Mouse (Mus musculus): ENCODE results near the gene Man2b2. TPM values are rescaled to one million over a fixed set of nuclear protein-coding genes. Genes with fewer than 3 reads are reported as not detected.
A peak's percentile ranks its signal among the peaks of the same experiment; 100 is the strongest.

Man2b2 gene
- polyA plus RNA-seq (2012; fragmentation: generic; extraction: Trizol), result 9.7 TPM

GRCm38 (mm10) chr5:36829913-36830879, at the start of gene Man2b2:
Man2b2 (minus strand) TSS chr5:36830653.
- H3K4me2 ChIP-seq (ENCODE audit: low read depth), result peak within 1 kb of the TSS; percentile 55
- no peak within 1 kb of the TSS for H3ac ChIP-seq (ENCODE audit: control insufficient read depth, insufficient read length)
- no peaks in the 10 kb centered on the region for H3K36me3 ChIP-seq (ENCODE audit: control insufficient read depth, insufficient read depth)
- H3K27me3 ChIP-seq (ENCODE audit: control insufficient read depth, insufficient read depth, insufficient read length), result peaks cover 12% of the 10 kb centered on the region
- peak; percentile 52 for TF ChIP-seq POLR2A (IDR thresholded peaks at IDR 0.05; ENCODE audit: insufficient read length, low read depth)
- peak in 1 of 3 experiments; percentile 32 for TF ChIP-seq MYOD1 (IDR thresholded peaks at IDR 0.05; ENCODE audit: control insufficient read depth in 1 of 3, insufficient read length in 2 of 3, low read depth in 2 of 3)
- no peak for TF ChIP-seq CEBPB (IDR thresholded peaks at IDR 0.05; ENCODE audit: insufficient read depth, poor library complexity, severe bottlenecking)
- TF ChIP-seq MYOG (IDR thresholded peaks at IDR 0.05; ENCODE audit: control insufficient read depth in 1 of 3, insufficient read depth in 1 of 3, insufficient read length in 2 of 3, low read depth in 2 of 3), result peak in 1 of 3 experiments; percentile 33
- H3K4me3 ChIP-seq, result peak within 1 kb of the TSS; percentile 20
- H3K79me2 ChIP-seq (ENCODE audit: control insufficient read depth, insufficient read depth), result no peaks in the 10 kb centered on the region

GRCm38 (mm10) chr5:36878801-36879200, 48.3 kb upstream of the Man2b2 start:
- Histone ChIP-seq H3K36me3 (ENCODE audit: control insufficient read depth, insufficient read depth) (no peaks in the 10 kb centered on the region), H3K4me2 (ENCODE audit: low read depth) (no peak overlapping the region), H3ac (ENCODE audit: control insufficient read depth, insufficient read length) (no peak overlapping the region), H3K27me3 (ENCODE audit: control insufficient read depth, insufficient read depth, insufficient read length) (peaks cover 97% of the 10 kb centered on the region), H3K4me3 (no peak overlapping the region), H3K79me2 (ENCODE audit: control insufficient read depth, insufficient read depth) (no peaks in the 10 kb centered on the region)
- TF ChIP-seq TCF3 (IDR thresholded peaks at IDR 0.05; ENCODE audit: insufficient read length, low read depth) (no peak), POLR2AphosphoS2 (IDR thresholded peaks at IDR 0.05; ENCODE audit: insufficient read length, low read depth) (no peak), POLR2A (IDR thresholded peaks at IDR 0.05; ENCODE audit: insufficient read length, low read depth) (no peak), TCF12 (IDR thresholded peaks at IDR 0.05; ENCODE audit: insufficient read depth, poor library complexity, severe bottlenecking) (no peak), MYOD1 (IDR thresholded peaks at IDR 0.05; ENCODE audit: control insufficient read depth in 1 of 3, insufficient read length in 2 of 3, low read depth in 2 of 3) (no peak)

GRCm38 (mm10) chr5:36877641-36878040, 47.2 kb upstream of the Man2b2 start:
- peaks cover 95% of the 10 kb centered on the region for H3K27me3 ChIP-seq (ENCODE audit: control insufficient read depth, insufficient read depth, insufficient read length)
- no peaks in the 10 kb centered on the region for H3K79me2 ChIP-seq (ENCODE audit: control insufficient read depth, insufficient read depth)

GRCm38 (mm10) chr5:36876777-36877396, 46.4 kb upstream of the Man2b2 start:
- no peak overlapping the region for H3K4me2 ChIP-seq (ENCODE audit: low read depth)
- H3K27me3 ChIP-seq (ENCODE audit: control insufficient read depth, insufficient read depth, insufficient read length), result peaks cover 92% of the 10 kb centered on the region
- H3K4me3 ChIP-seq, result no peak overlapping the region
- TF ChIP-seq POLR2A (IDR thresholded peaks at IDR 0.05; ENCODE audit: insufficient read length, low read depth) (no peak), CEBPB (IDR thresholded peaks at IDR 0.05; ENCODE audit: insufficient read depth, poor library complexity, severe bottlenecking) (no peak), TCF12 (IDR thresholded peaks at IDR 0.05; ENCODE audit: insufficient read depth, poor library complexity, severe bottlenecking) (no peak), E2F4 (IDR thresholded peaks at IDR 0.05; ENCODE audit: insufficient read depth) (no peak), POLR2AphosphoS2 (IDR thresholded peaks at IDR 0.05; ENCODE audit: insufficient read length, low read depth) (no peak), MYOD1 (IDR thresholded peaks at IDR 0.05; ENCODE audit: control insufficient read depth in 1 of 3, insufficient read length in 2 of 3, low read depth in 2 of 3) (no peak), MYOG (IDR thresholded peaks at IDR 0.05; ENCODE audit: control insufficient read depth in 1 of 3, insufficient read depth in 1 of 3, insufficient read length in 2 of 3, low read depth in 2 of 3) (no peak), USF1 (IDR thresholded peaks at IDR 0.05; ENCODE audit: low read depth) (no peak), TCF3 (IDR thresholded peaks at IDR 0.05; ENCODE audit: insufficient read length, low read depth) (no peak), REST (IDR thresholded peaks at IDR 0.05; ENCODE audit: insufficient read depth, insufficient read length) (no peak), SRF (IDR thresholded peaks at IDR 0.05; ENCODE audit: control insufficient read depth, insufficient read length, low read depth) (no peak), MAX (IDR thresholded peaks at IDR 0.05; ENCODE audit: low read depth) (no peak)
- H3K79me2 ChIP-seq (ENCODE audit: control insufficient read depth, insufficient read depth), result no peaks in the 10 kb centered on the region
- H3K36me3 ChIP-seq (ENCODE audit: control insufficient read depth, insufficient read depth), result no peaks in the 10 kb centered on the region
- no peak overlapping the region for H3ac ChIP-seq (ENCODE audit: control insufficient read depth, insufficient read length)

More at GRCm38 (mm10) chr5:36877641-36878040, 47.2 kb upstream of the Man2b2 start:
- no peak overlapping the region for H3K4me2 ChIP-seq (ENCODE audit: low read depth)
- H3K36me3 ChIP-seq (ENCODE audit: control insufficient read depth, insufficient read depth), result no peaks in the 10 kb centered on the region
- TF ChIP-seq USF1 (IDR thresholded peaks at IDR 0.05; ENCODE audit: low read depth) (no peak), POLR2A (IDR thresholded peaks at IDR 0.05; ENCODE audit: insufficient read length, low read depth) (no peak), TCF12 (IDR thresholded peaks at IDR 0.05; ENCODE audit: insufficient read depth, poor library complexity, severe bottlenecking) (no peak), TCF3 (IDR thresholded peaks at IDR 0.05; ENCODE audit: insufficient read length, low read depth) (no peak), REST (IDR thresholded peaks at IDR 0.05; ENCODE audit: insufficient read depth, insufficient read length) (no peak), MAX (IDR thresholded peaks at IDR 0.05; ENCODE audit: low read depth) (no peak), E2F4 (IDR thresholded peaks at IDR 0.05; ENCODE audit: insufficient read depth) (no peak), SRF (IDR thresholded peaks at IDR 0.05; ENCODE audit: control insufficient read depth, insufficient read length, low read depth) (no peak), MYOD1 (IDR thresholded peaks at IDR 0.05; ENCODE audit: control insufficient read depth in 1 of 3, insufficient read length in 2 of 3, low read depth in 2 of 3) (no peak), POLR2AphosphoS2 (IDR thresholded peaks at IDR 0.05; ENCODE audit: insufficient read length, low read depth) (no peak), CEBPB (IDR thresholded peaks at IDR 0.05; ENCODE audit: insufficient read depth, poor library complexity, severe bottlenecking) (no peak), MYOG (IDR thresholded peaks at IDR 0.05; ENCODE audit: control insufficient read depth in 1 of 3, insufficient read depth in 1 of 3, insufficient read length in 2 of 3, low read depth in 2 of 3) (no peak)
- H3K4me3 ChIP-seq, result no peak overlapping the region
- H3ac ChIP-seq (ENCODE audit: control insufficient read depth, insufficient read length), result no peak overlapping the region

All from myocyte (in vitro differentiated cells).